8 mouse cellular contexts compared by ENCODE assay signal in the genomic region with DNA sequence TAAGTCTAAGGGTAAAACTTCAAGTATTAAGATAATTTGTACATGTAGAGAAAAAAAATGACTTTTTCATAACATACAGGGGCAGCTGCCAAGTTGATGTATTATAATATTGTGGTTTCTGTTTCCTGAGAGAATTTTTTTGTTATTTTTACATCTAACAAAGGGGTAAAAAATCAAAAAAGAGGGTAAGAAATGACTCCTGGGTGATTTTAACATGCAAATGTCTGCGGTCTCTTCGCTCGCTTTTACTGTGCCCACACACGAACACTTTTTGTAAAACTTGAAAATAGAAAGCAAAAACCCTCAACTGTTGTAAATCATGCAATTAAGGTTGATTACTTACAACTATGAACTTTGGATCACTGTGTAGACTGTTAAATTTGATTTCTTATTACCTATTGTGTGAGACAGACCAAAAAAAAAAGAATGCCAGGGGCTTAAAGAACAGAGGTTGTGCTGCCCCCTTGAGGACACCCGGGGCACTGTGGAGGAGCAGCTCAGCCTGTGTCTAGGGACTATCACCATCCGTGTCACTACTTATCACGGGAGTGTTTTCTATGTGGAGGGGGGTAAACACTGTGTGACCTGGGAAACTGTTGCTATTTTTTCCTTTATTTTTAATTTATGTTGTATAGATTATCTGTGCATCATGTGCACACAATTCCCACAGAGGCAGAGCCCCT. TPM values are rescaled to one million over a fixed set of nuclear protein-coding genes. Genes with fewer than 3 reads are reported as not detected.
DNase-seq lines count a peak whose midpoint lies in the region; ATAC-seq and TF ChIP-seq lines count a peak whose summit lies in the region.

No protein-coding gene starts in this region.

- peak; percentile 62 for DNase-seq in ovary, postnatal 36 days (ENCODE audit: low spot score)
- DNase-seq in ovary, postnatal 10 days (ENCODE audit: low spot score), result no peak
- peak; percentile 70 for DNase-seq in embryonic facial prominence, embryonic 14.5 days (ENCODE audit: low spot score)
- peak; percentile 87 for DNase-seq in hindbrain, postnatal 0 days (ENCODE audit: low spot score)
- DNase-seq in left cerebral cortex, postnatal 4 days, result peak; percentile 92
- peak; percentile 76 for DNase-seq in thymus, postnatal 14 days

- H3K9me3 ChIP-seq in embryonic facial prominence, embryonic 14.5 days (ENCODE audit: control insufficient read depth, low read length), result no peaks in the 10 kb centered on the region
- H3K9me3 ChIP-seq in hindbrain, postnatal 0 days (ENCODE audit: low read length), result no peaks in the 10 kb centered on the region

- no peak overlapping the region for H3K27ac ChIP-seq in bone marrow, adult 2 months (ENCODE audit: control insufficient read depth, insufficient read depth, low read depth, low read length, poor library complexity)
- H3K27ac ChIP-seq in embryonic facial prominence, embryonic 14.5 days (replicated peaks; ENCODE audit: low read depth, low read length), result no peak overlapping the region
- no peak overlapping the region for H3K27ac ChIP-seq in hindbrain, postnatal 0 days

- 34% methylated on average over 7 of the region's 7 CpGs for WGBS in bone marrow, adult 2 months
- WGBS in embryonic facial prominence, embryonic 14.5 days, result 47% methylated on average over 7 of the region's 7 CpGs
- 51% methylated on average over 7 of the region's 7 CpGs for WGBS in hindbrain, postnatal 0 days

- H3K4me3 ChIP-seq in bone marrow, adult 2 months (replicated peaks; ENCODE audit: control insufficient read depth, low read depth, low read length), result no peak overlapping the region
- no peak overlapping the region for H3K4me3 ChIP-seq in embryonic facial prominence, embryonic 14.5 days (ENCODE audit: low read depth, low read length)
- H3K4me3 ChIP-seq in hindbrain, postnatal 0 days (ENCODE audit: low read length), result no peak overlapping the region

- intact Hi-C loops in left cerebral cortex, postnatal 4 days (cut with DNase I), result no loop called here

- H3K36me3 ChIP-seq in embryonic facial prominence, embryonic 14.5 days (ENCODE audit: control insufficient read depth, insufficient read depth, low read length), result no peaks in the 10 kb centered on the region
- no peaks in the 10 kb centered on the region for H3K36me3 ChIP-seq in hindbrain, postnatal 0 days (ENCODE audit: insufficient read depth, low read length)

- H3K4me1 ChIP-seq in bone marrow, adult 2 months (ENCODE audit: control insufficient read depth, insufficient read depth, low read length), result no peaks in the 10 kb centered on the region
- no peaks in the 10 kb centered on the region for H3K4me1 ChIP-seq in embryonic facial prominence, embryonic 14.5 days (ENCODE audit: control insufficient read depth, insufficient read depth, low read length)
- H3K4me1 ChIP-seq in hindbrain, postnatal 0 days (ENCODE audit: insufficient read depth, low read length), result no peaks in the 10 kb centered on the region

- no peak overlapping the region for H3K9ac ChIP-seq in embryonic facial prominence, embryonic 14.5 days (ENCODE audit: low read depth, low read length)
- H3K9ac ChIP-seq in hindbrain, postnatal 0 days (replicated peaks; ENCODE audit: low read length), result no peak overlapping the region

- TF ChIP-seq CTCF in bone marrow, adult 2 months (IDR thresholded peaks at IDR 0.05; ENCODE audit: control insufficient read depth, insufficient read depth, low read length), result peak; percentile 78
- TF ChIP-seq CTCF in hindbrain, postnatal 0 days (IDR thresholded peaks at IDR 0.05; ENCODE audit: low read depth), result peak; percentile 84

- no peak for ATAC-seq in embryonic facial prominence, embryonic 14.5 days (ENCODE audit: low read depth)
- peak; percentile 62; the same call in 1 of the 2 replicates for ATAC-seq in hindbrain, postnatal 0 days
- ATAC-seq in neutrophil, adult 5-6 weeks (ENCODE audit: extremely low read depth, insufficient number of reproducible peaks, low FRiP score, poor library complexity, severe bottlenecking), result peak; percentile 57

- peaks cover 18% of the 10 kb centered on the region for H3K27me3 ChIP-seq in embryonic facial prominence, embryonic 14.5 days (replicated peaks; ENCODE audit: control insufficient read depth, insufficient read depth, low read length)
- 0 out of 2 replicates have a peak, but pooled peaks cover 5% of the 10 kb centered on the region for H3K27me3 ChIP-seq in hindbrain, postnatal 0 days (ENCODE audit: insufficient read depth, low read length)

- TF ChIP-seq POLR2A in bone marrow, adult 2 months (IDR thresholded peaks at IDR 0.05; ENCODE audit: borderline replicate concordance, control insufficient read depth, low read depth, low read length), result no peak

- no peak overlapping the region for H3K4me2 ChIP-seq in embryonic facial prominence, embryonic 14.5 days (ENCODE audit: low read depth, low read length)
- H3K4me2 ChIP-seq in hindbrain, postnatal 0 days (ENCODE audit: low read depth, low read length), result no peak overlapping the region

RNA-seq across cellular contexts. Expression of a gene that starts 23.5 kb away (rescaled TPM):
- polyA plus RNA-seq in bone marrow, adult 2 months (2011; ENCODE audit: insufficient read depth, insufficient read length, low replicate concordance, missing spikeins), result 0.41 TPM in 1 of 2 replicates, not detected in the other
- 13.6 and 13.8 TPM in 2 replicates for polyA plus RNA-seq in embryonic facial prominence, embryonic 14.5 days (2014; fragmentation: Nextera tagmentation; extraction: Ambion mirVana)
- 9.7 and 10.9 TPM in 2 replicates for total RNA-seq in hindbrain, postnatal 0 days (2014; rRNA removed)
- polyA plus RNA-seq in hindbrain, postnatal 0 days (2015; fragmentation: Nextera tagmentation; extraction: Ambion mirVana), result 9.3 and 10.6 TPM in 2 replicates
- total RNA-seq in left cerebral cortex, postnatal 4 days (2021), result 1 to 10 TPM; 3.0 to 5.7 TPM
- not detected in 2 replicates for total RNA-seq in neutrophil, adult 5-6 weeks (2017)

RNA-seq across cellular contexts. Expression of a gene that starts 56.7 kb away (rescaled TPM):
- polyA plus RNA-seq in bone marrow, adult 2 months (2011; ENCODE audit: insufficient read depth, insufficient read length, low replicate concordance, missing spikeins), result 1.1 and 3.9 TPM in 2 replicates
- 0.49 and 0.67 TPM in 2 replicates for polyA plus RNA-seq in embryonic facial prominence, embryonic 14.5 days (2014; fragmentation: Nextera tagmentation; extraction: Ambion mirVana)
- total RNA-seq in hindbrain, postnatal 0 days (2014; rRNA removed), result 24.7 and 37.0 TPM in 2 replicates
- polyA plus RNA-seq in hindbrain, postnatal 0 days (2015; fragmentation: Nextera tagmentation; extraction: Ambion mirVana), result 8.0 and 8.2 TPM in 2 replicates
- 10 to 100 TPM; 31.0 to 33.0 TPM for total RNA-seq in left cerebral cortex, postnatal 4 days (2021)
- total RNA-seq in neutrophil, adult 5-6 weeks (2017), result 0.81 and 1.4 TPM in 2 replicates

Comparison
In these comparisons a context has a peak if more than half of its experiments do, and no peak if none do; other contexts are left out.
1. RNA of a gene that starts 56.7 kb away (total RNA-seq): 24.7 to 37.0 TPM in hindbrain, postnatal 0 days and 31.0 to 33.0 TPM in left cerebral cortex, postnatal 4 days; 0.81 to 1.4 TPM in neutrophil, adult 5-6 weeks; every median in the first group is over 10 times any median in the second.